Mouse (Mus musculus) G1E (cell line): ENCODE measurements around the gene Pigw.

Experiments used
- CTCF ChIP-seq: IDR thresholded peaks from 2 replicates; pipeline ENCODE4 v1.5.1; 2012; ENCODE audit warnings: low read depth, low read length, inconsistent platforms, mixed read lengths
- POLR2AphosphoS5 ChIP-seq: IDR thresholded peaks from 2 replicates; pipeline ENCODE4 v1.6.1; 2012; ENCODE audit warnings: low read depth, low read length, inconsistent platforms; ENCODE audit not compliant: insufficient replicate concordance

DNA sequence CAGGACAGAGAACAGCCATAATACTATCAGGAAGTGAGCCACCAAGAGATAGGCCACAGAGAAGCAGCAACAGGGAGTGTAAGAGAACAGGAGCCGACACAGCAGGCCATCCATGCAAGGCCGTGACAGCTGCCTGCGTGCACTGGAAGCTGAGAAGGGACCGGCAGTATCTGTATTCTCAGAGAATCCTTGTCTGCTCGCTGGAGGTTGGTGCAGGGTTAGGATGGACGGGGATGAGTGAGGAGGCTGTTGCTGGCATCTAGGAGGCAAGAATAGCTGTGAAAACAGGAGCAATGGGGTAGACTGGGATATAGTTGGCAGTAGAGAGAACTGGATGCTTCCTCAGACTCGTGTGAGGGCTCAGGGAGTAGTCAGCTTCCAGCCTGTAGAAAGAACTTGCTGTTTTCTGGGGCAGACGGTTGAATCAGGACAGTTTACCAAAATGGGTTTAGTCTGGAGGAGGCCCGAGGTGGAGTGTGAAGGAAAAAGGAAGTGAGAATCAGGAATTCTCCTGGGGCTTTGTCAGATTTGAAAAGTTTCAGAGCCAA, 24.6 kb upstream of the Pigw start:
- TF ChIP-seq CTCF, result no peak
- TF ChIP-seq POLR2AphosphoS5, result no peak
